Mouse (Mus musculus) neural tube, embryonic 10.5 days (tissue): ENCODE measurements around the gene Kncn.

ENCODE experiments used
- DNase-seq: peaks from one replicate; pipeline ENCODE4 v3.0.0-alpha.2; 2017; ENCODE audit warnings: low spot score; ENCODE audit errors: extremely low spot score

Kncn gene

GRCm38 (mm10) chr4:115878216-115878678 lies 6.0 kb upstream of the Kncn start:
- DNase-seq = peak; percentile 66

GRCm38 (mm10) chr4:115878828-115879227 lies 5.4 kb upstream of the Kncn start:
- no peak for DNase-seq

GRCm38 (mm10) chr4:115881183-115881582 lies 3.0 kb upstream of the Kncn start:
- peak; percentile 52 for DNase-seq

GRCm38 (mm10) chr4:115882195-115882594 lies 2.0 kb upstream of the Kncn start:
- DNase-seq = no peak

GRCm38 (mm10) chr4:115885846-115886245 lies 1.6 kb downstream of the Kncn start:
- no peak for DNase-seq

GRCm38 (mm10) chr4:115886875-115887274 lies 2.7 kb downstream of the Kncn start:
- no peak for DNase-seq

- no peak for DNase-seq
Observed at GRCm38 (mm10) chr4:115890066-115890465, 5.9 kb downstream of the Kncn start.

GRCm38 (mm10) chr4:115890553-115890952 lies 6.4 kb downstream of the Kncn start, which contains the start of gene 6430628N08Rik:
Gene 6430628N08Rik, plus strand, starts transcription at chr4:115890665.
- DNase-seq = peak; percentile 58

GRCm38 (mm10) chr4:115894281-115894680 lies 10.1 kb downstream of the Kncn start:
- DNase-seq = no peak

GRCm38 (mm10) chr4:115897901-115898631 lies 13.9 kb downstream of the Kncn start:
- DNase-seq = peak; percentile 70

- peak; percentile 77 for DNase-seq
Observed at GRCm38 (mm10) chr4:115902816-115903215, 18.6 kb downstream of the Kncn start.

- DNase-seq = peak; percentile 21
Observed at GRCm38 (mm10) chr4:115904375-115904774, 20.2 kb downstream of the Kncn start.

- peak; percentile 17 for DNase-seq
Observed at GRCm38 (mm10) chr4:115905701-115906100, 21.5 kb downstream of the Kncn start.

- DNase-seq = no peak
Observed at GRCm38 (mm10) chr4:115906791-115907190, 22.6 kb downstream of the Kncn start.

GRCm38 (mm10) chr4:115907994-115908393 lies 23.8 kb downstream of the Kncn start:
- DNase-seq = no peak

GRCm38 (mm10) chr4:115908641-115909040 lies 24.4 kb downstream of the Kncn start:
- no peak for DNase-seq

- no peak for DNase-seq
Observed at GRCm38 (mm10) chr4:115911586-115911985, 27.4 kb downstream of the Kncn start.

GRCm38 (mm10) chr4:115919911-115920310 lies 35.7 kb downstream of the Kncn start:
- no peak for DNase-seq

- DNase-seq = no peak
Observed at GRCm38 (mm10) chr4:115922688-115923087, 38.5 kb downstream of the Kncn start.

GRCm38 (mm10) chr4:115923262-115923880 lies 39.2 kb downstream of the Kncn start:
- no peak for DNase-seq

- DNase-seq = no peak
Observed at GRCm38 (mm10) chr4:115927637-115928036, 43.4 kb downstream of the Kncn start.

- no peak for DNase-seq
Observed at GRCm38 (mm10) chr4:115931556-115932088, 47.4 kb downstream of the Kncn start.
